Mouse (Mus musculus) lung, postnatal 0 days (tissue): ENCODE data around the gene Kif3a. TPM values are rescaled to one million over a fixed set of nuclear protein-coding genes. Genes with fewer than 3 reads are reported as not detected.

Experiments used
- ATAC-seq: fragments of 200-750 bp; cut with Nextera tagmentation; 2 replicates; pipeline ENCODE4 v1.8.0; 2017; ENCODE audit warnings: moderate library complexity
- DNase-seq: peaks from one replicate; pipeline ENCODE4 v3.0.0-alpha.2; 2016; ENCODE audit warnings: low spot score
- H3K27ac ChIP-seq: fragments of 300-500 bp; sonication (generic); 2 replicates; pipeline ENCODE4 v1.5.1; 2014; ENCODE audit warnings: antibody characterized with exemption, mild to moderate bottlenecking, low read length, mixed read lengths
- H3K27me3 ChIP-seq: fragments of 300-500 bp; sonication (generic); replicated peaks from 2 replicates; pipeline ENCODE4 v1.6.1; 2014; ENCODE audit warnings: low read length, mixed read lengths; ENCODE audit not compliant: insufficient read depth
- H3K36me3 ChIP-seq: fragments of 300-500 bp; sonication (generic); 2 replicates; pipeline ENCODE4 v1.6.1; 2014; ENCODE audit warnings: low read length, mixed read lengths; ENCODE audit not compliant: insufficient read depth
- H3K4me1 ChIP-seq: fragments of 300-500 bp; sonication (generic); 2 replicates; pipeline ENCODE4 v1.6.1; 2014; ENCODE audit warnings: antibody characterized with exemption, low read depth, low read length, mixed read lengths; ENCODE audit not compliant: insufficient read depth
- H3K4me2 ChIP-seq: fragments of 300-500 bp; sonication (generic); replicated peaks from 2 replicates; pipeline ENCODE4 v1.6.1; 2014; ENCODE audit warnings: low read depth, mild to moderate bottlenecking, low read length, moderate library complexity, mixed read lengths
- H3K4me3 ChIP-seq: fragments of 300-500 bp; sonication (generic); 2 replicates; pipeline ENCODE4 v1.5.1; 2014; ENCODE audit warnings: low read depth, low read length
- H3K9ac ChIP-seq: fragments of 300-500 bp; sonication (generic); replicated peaks from 2 replicates; pipeline ENCODE4 v1.6.1; 2014; ENCODE audit warnings: low read depth, mild to moderate bottlenecking
- H3K9me3 ChIP-seq: fragments of 300-500 bp; sonication (generic); 2 replicates; pipeline ENCODE4 v1.6.1; 2016; ENCODE audit warnings: low read length, mixed read lengths
- CTCF ChIP-seq: IDR thresholded peaks from 2 replicates; pipeline ENCODE4 v1.5.1; 2016; ENCODE audit warnings: antibody characterized with exemption, mild to moderate bottlenecking
- EP300 ChIP-seq: IDR thresholded peaks from 2 replicates; pipeline ENCODE4 v1.6.1; 2016; ENCODE audit warnings: antibody characterized with exemption, mild to moderate bottlenecking, control low read depth
- WGBS: fragments of 180-500 bp; shearing (Covaris S2); extraction: QIAGEN DNeasy Blood & Tissue Kit; methylation state at CpG from one replicate; pipeline ENCODE4 v1.1.7; 2014; 5-methylcytosine and 5-hydroxymethylcytosine counted together
- polyA plus RNA-seq: library from polyadenylated mRNA; unstranded; fragments of >200 nt; fragmentation: Nextera tagmentation; extraction: Ambion mirVana; gene quantifications from 2 replicates; pipeline ENCODE4 v1.2.1, GENCODE M21; 2015

Gene Kif3a
- polyA plus RNA-seq, 1 experiment from 2014 or later, result 39.9 TPM

DNA sequence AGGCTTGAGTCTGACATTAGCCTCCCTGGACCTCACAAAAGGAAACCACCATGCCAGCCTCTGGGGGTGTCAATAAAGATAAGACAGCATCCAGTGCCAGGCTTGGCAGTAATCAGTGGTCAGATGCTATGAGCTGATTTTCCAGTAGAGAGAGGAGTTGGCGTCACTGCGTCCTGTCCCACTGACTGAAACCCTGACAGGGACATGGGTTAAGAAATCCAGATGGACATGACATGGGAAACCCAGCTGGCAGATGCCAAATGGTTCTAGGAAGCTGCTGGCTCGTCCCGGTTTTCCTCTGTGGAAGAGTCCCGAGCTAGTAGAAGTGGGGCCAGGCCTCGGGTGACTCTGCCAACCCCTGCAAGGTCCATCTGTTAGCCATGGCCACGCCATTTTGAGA lies 66.5 kb downstream of the Kif3a start:
- WGBS, result 81% methylated on average over 7 of the region's 7 CpGs
- Histone ChIP-seq H3K27me3 (no peaks in the 10 kb centered on the region), H3K36me3 (no peaks in the 10 kb centered on the region), H3K27ac (no peak overlapping the region), H3K4me3 (no peak overlapping the region), H3K9ac (no peak overlapping the region), H3K4me1 (0 out of 2 replicates have a peak, but pooled peaks cover 6% of the 10 kb centered on the region), H3K4me2 (no peak overlapping the region), H3K9me3 (no peaks in the 10 kb centered on the region)
- no peak for ATAC-seq
- TF ChIP-seq CTCF (no peak), EP300 (no peak)
- no peak for DNase-seq

- Histone ChIP-seq H3K27me3 (no peaks in the 10 kb centered on the region), H3K9me3 (no peaks in the 10 kb centered on the region), H3K4me2 (no peak within 1 kb of the TSS), H3K4me1 (0 out of 2 replicates have a peak, but pooled peaks cover 6% of the 10 kb centered on the region), H3K4me3 (no peak within 1 kb of the TSS), H3K36me3 (no peaks in the 10 kb centered on the region), H3K9ac (no peak within 1 kb of the TSS), H3K27ac (no peak within 1 kb of the TSS)
- no peak for ATAC-seq
- no peak for DNase-seq
- WGBS, result 93% methylated on average over 8 of the region's 8 CpGs
- TF ChIP-seq CTCF, result no peak
- TF ChIP-seq EP300, result no peak
Observed at GRCm38 (mm10) chr11:53634556-53634955, 67.4 kb downstream of the Kif3a start, which contains the start of gene Il13. Gene Il13 (minus strand): TSS chr11:53634702.

DNA sequence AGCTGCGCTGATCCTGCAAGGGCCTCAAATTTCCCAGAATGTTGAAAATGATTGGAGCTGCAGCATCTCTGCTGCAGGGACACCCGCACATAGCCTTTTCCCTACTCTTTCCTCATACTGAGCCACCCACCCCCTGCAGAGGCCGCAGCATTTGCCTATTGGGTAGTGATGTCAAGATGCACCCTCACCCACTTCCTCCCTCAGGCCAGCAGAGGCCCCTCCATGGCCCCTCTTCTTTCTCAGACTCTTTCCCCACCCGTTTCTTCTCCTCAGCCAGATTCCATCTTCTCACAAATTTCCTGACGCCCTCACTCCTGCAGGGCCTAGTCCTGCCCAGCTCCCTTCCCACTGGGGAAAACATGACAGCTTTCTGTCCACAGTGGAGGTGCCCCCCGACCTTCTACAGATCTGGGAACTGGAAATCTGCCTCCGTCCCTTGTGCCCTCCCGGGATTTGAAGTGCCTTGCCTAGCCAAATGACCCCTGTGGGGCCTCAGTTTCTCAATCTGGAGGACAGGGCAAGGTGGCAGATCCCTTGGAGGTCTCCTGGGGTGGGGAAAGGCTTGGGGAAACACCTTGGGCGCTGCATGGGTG lies 68.5 kb downstream of the Kif3a start:
- Histone ChIP-seq H3K9ac (no peak overlapping the region), H3K27me3 (no peaks in the 10 kb centered on the region), H3K36me3 (no peaks in the 10 kb centered on the region), H3K4me2 (peak overlapping the region; percentile 57), H3K4me1 (0 out of 2 replicates have a peak, but pooled peaks cover 6% of the 10 kb centered on the region), H3K27ac (no peak overlapping the region), H3K9me3 (no peaks in the 10 kb centered on the region), H3K4me3 (peak overlapping the region; percentile 28; the same call in 1 of the 2 replicates)
- 44% methylated on average over 9 of the region's 9 CpGs for WGBS
- peak; percentile 6 for DNase-seq
- TF ChIP-seq EP300, result no peak
- no peak for ATAC-seq

GRCm38 (mm10) chr11:53636183-53636646 lies 69.0 kb downstream of the Kif3a start:
- peak overlapping the region; percentile 28 for H3K4me3 ChIP-seq
- no peaks in the 10 kb centered on the region for H3K9me3 ChIP-seq
- peak overlapping the region; percentile 57 for H3K4me2 ChIP-seq
- no peaks in the 10 kb centered on the region for H3K36me3 ChIP-seq
- H3K27ac ChIP-seq, result no peak overlapping the region
- TF ChIP-seq EP300 (no peak), CTCF (no peak)
- no peaks in the 10 kb centered on the region for H3K27me3 ChIP-seq
- ATAC-seq, result peak; percentile 30; the same call in 1 of the 2 replicates
- H3K9ac ChIP-seq, result no peak overlapping the region
- under 1% methylated on average over 26 of the region's 40 CpGs for WGBS
- H3K4me1 ChIP-seq, result 0 out of 2 replicates have a peak, but pooled peaks cover 6% of the 10 kb centered on the region
- peak; percentile 14 for DNase-seq

- TF ChIP-seq EP300 (no peak), CTCF (no peak)
- no peak for DNase-seq
- WGBS, result 29% methylated on average over 21 of the region's 21 CpGs
Observed at GRCm38 (mm10) chr11:53637046-53637802, 70.0 kb downstream of the Kif3a start.

GRCm38 (mm10) chr11:53637803-53638260 lies 70.7 kb downstream of the Kif3a start:
- DNase-seq (no peak), ATAC-seq (no peak)
- Histone ChIP-seq H3K36me3 (no peaks in the 10 kb centered on the region), H3K9ac (no peak overlapping the region), H3K4me1 (0 out of 2 replicates have a peak, but pooled peaks cover 6% of the 10 kb centered on the region), H3K27me3 (no peaks in the 10 kb centered on the region), H3K4me3 (no peak overlapping the region), H3K9me3 (no peaks in the 10 kb centered on the region), H3K27ac (no peak overlapping the region), H3K4me2 (no peak overlapping the region)
- 72% methylated on average over 10 of the region's 10 CpGs for WGBS
- TF ChIP-seq EP300 (no peak), CTCF (no peak)

More at GRCm38 (mm10) chr11:53637046-53637802, 70.0 kb downstream of the Kif3a start:
- ATAC-seq, result no peak
- Histone ChIP-seq H3K9me3 (no peaks in the 10 kb centered on the region), H3K9ac (no peak overlapping the region), H3K4me3 (no peak overlapping the region), H3K4me2 (peak overlapping the region; percentile 17; the same call in 1 of the 2 replicates), H3K36me3 (no peaks in the 10 kb centered on the region), H3K27ac (no peak overlapping the region), H3K4me1 (0 out of 2 replicates have a peak, but pooled peaks cover 6% of the 10 kb centered on the region), H3K27me3 (no peaks in the 10 kb centered on the region)
